Mouse (Mus musculus): Measurements from ENCODE around the gene Specc1l. TPM values are rescaled to one million over a fixed set of nuclear protein-coding genes. Genes with fewer than 3 reads are reported as not detected.

Gene Specc1l
- polyA plus RNA-seq (2014; fragmentation: Nextera tagmentation; extraction: Ambion mirVana) = 23.4 and 24.4 TPM in 2 replicates

DNA sequence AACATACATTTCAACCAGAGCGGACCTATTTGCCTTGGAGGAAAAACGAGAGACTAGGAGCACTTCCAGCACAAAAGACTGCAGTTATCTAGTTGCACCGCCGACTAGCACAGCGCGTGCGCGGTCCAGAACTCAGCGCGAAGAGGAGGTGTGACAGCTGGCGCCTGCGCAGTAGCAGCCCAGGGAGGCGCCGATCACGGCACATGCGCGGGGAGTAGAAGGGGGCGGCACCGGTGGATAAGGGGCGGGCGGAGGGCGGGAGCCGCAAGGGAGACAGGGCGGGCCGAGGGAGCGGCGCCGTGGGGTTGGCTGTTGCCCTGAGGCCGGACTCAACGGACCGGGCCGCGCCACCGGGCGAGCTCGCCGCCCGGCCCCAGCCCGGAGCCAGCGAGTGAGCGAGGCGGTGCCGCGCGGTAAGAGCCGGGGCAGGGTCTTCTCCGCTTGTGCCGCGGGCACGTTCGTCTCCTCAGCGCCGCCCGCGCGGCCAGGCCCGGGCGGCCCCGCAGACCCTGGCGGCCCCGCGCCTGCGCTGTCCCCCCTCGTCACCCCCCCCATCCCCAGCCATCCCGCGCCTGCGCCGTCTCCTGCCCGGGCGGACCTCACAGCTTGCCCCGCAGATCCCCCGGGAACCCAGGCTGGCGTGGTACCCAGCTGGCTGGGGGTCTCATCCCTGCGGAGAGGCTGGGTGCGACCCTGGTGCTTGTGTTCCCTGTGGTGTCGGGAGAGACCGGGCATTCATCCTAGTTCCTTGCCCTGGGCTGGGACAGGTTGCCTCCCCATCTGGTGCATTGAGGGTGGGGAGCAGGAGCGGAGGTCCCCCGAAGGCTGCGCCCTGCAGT is at the start of gene Specc1l:
Gene Specc1l (plus strand): TSS at position 267 of the 839 bp plus-strand sequence.
- Histone ChIP-seq H3K4me2 (ENCODE audit: low read depth, severe bottlenecking) (peak within 1 kb of the TSS; percentile 61), H3K9me3 (ENCODE audit: control insufficient read depth, low read length) (no peaks in the 10 kb centered on the region), H3K9ac (ENCODE audit: low read length) (peak within 1 kb of the TSS; percentile 80), H3K27me3 (ENCODE audit: control insufficient read depth, insufficient read depth, low read length) (no peaks in the 10 kb centered on the region), H3K4me1 (ENCODE audit: control insufficient read depth, insufficient read depth, low read length) (no peaks in the 10 kb centered on the region), H3K27ac (replicated peaks; ENCODE audit: low read depth, low read length) (peak within 1 kb of the TSS; percentile 92), H3K4me3 (ENCODE audit: low read depth, low read length) (peak within 1 kb of the TSS; percentile 86), H3K36me3 (ENCODE audit: control insufficient read depth, insufficient read depth, low read length) (no peaks in the 10 kb centered on the region)
- DNase-seq (ENCODE audit: low spot score) (peak; percentile 96), ATAC-seq (ENCODE audit: insufficient number of reproducible peaks, low FRiP score, low TSS enrichment, low read depth) (peak; percentile 98)
- WGBS = under 1% methylated on average over 62 of the region's 80 CpGs

GRCm38 (mm10) chr10:75165825-75166481 is 45.9 kb upstream of the Specc1l start:
- peaks cover 19% of the 10 kb centered on the region for H3K36me3 ChIP-seq (ENCODE audit: control insufficient read depth, insufficient read depth, low read length)
- 84% methylated on average over 10 of the region's 10 CpGs for WGBS
- no peak for ATAC-seq (ENCODE audit: insufficient number of reproducible peaks, low FRiP score, low TSS enrichment, low read depth)

GRCm38 (mm10) chr10:75166601-75167000 is 45.3 kb upstream of the Specc1l start:
- H3K4me1 ChIP-seq (ENCODE audit: control insufficient read depth, insufficient read depth, low read length) = no peaks in the 10 kb centered on the region
- no peak for ATAC-seq (ENCODE audit: insufficient number of reproducible peaks, low FRiP score, low TSS enrichment, low read depth)
- no peak for DNase-seq (ENCODE audit: low spot score)
- H3K4me3 ChIP-seq (ENCODE audit: low read depth, low read length) = no peak overlapping the region
- WGBS = 97% methylated on average over 4 of the region's 4 CpGs
- H3K9me3 ChIP-seq (ENCODE audit: control insufficient read depth, low read length) = no peaks in the 10 kb centered on the region
- no peak overlapping the region for H3K27ac ChIP-seq (replicated peaks; ENCODE audit: low read depth, low read length)
- H3K36me3 ChIP-seq (ENCODE audit: control insufficient read depth, insufficient read depth, low read length) = peaks cover 19% of the 10 kb centered on the region
- no peak overlapping the region for H3K9ac ChIP-seq (ENCODE audit: low read length)
- H3K27me3 ChIP-seq (ENCODE audit: control insufficient read depth, insufficient read depth, low read length) = no peaks in the 10 kb centered on the region
- no peak overlapping the region for H3K4me2 ChIP-seq (ENCODE audit: low read depth, severe bottlenecking)

More at GRCm38 (mm10) chr10:75165825-75166481, 45.9 kb upstream of the Specc1l start:
- Histone ChIP-seq H3K27ac (replicated peaks; ENCODE audit: low read depth, low read length) (no peak overlapping the region), H3K4me1 (ENCODE audit: control insufficient read depth, insufficient read depth, low read length) (no peaks in the 10 kb centered on the region), H3K27me3 (ENCODE audit: control insufficient read depth, insufficient read depth, low read length) (no peaks in the 10 kb centered on the region), H3K4me3 (ENCODE audit: low read depth, low read length) (no peak overlapping the region), H3K9me3 (ENCODE audit: control insufficient read depth, low read length) (no peaks in the 10 kb centered on the region), H3K9ac (ENCODE audit: low read length) (no peak overlapping the region), H3K4me2 (ENCODE audit: low read depth, severe bottlenecking) (no peak overlapping the region)
- no peak for DNase-seq (ENCODE audit: low spot score)

GRCm38 (mm10) chr10:75170207-75170850 is 41.5 kb upstream of the Specc1l start:
- Histone ChIP-seq H3K36me3 (ENCODE audit: control insufficient read depth, insufficient read depth, low read length) (peaks cover 8% of the 10 kb centered on the region), H3K4me3 (ENCODE audit: low read depth, low read length) (no peak overlapping the region), H3K4me1 (ENCODE audit: control insufficient read depth, insufficient read depth, low read length) (no peaks in the 10 kb centered on the region), H3K27ac (replicated peaks; ENCODE audit: low read depth, low read length) (no peak overlapping the region), H3K9me3 (ENCODE audit: control insufficient read depth, low read length) (no peaks in the 10 kb centered on the region), H3K9ac (ENCODE audit: low read length) (no peak overlapping the region), H3K27me3 (ENCODE audit: control insufficient read depth, insufficient read depth, low read length) (no peaks in the 10 kb centered on the region), H3K4me2 (ENCODE audit: low read depth, severe bottlenecking) (no peak overlapping the region)
- ATAC-seq (ENCODE audit: insufficient number of reproducible peaks, low FRiP score, low TSS enrichment, low read depth) (no peak), DNase-seq (ENCODE audit: low spot score) (no peak)
- 79% methylated on average over 12 of the region's 12 CpGs for WGBS

GRCm38 (mm10) chr10:75173056-75173455 is 38.8 kb upstream of the Specc1l start:
- 83% methylated on average over 8 of the region's 8 CpGs for WGBS
- Histone ChIP-seq H3K27ac (replicated peaks; ENCODE audit: low read depth, low read length) (no peak overlapping the region), H3K9me3 (ENCODE audit: control insufficient read depth, low read length) (no peaks in the 10 kb centered on the region), H3K36me3 (ENCODE audit: control insufficient read depth, insufficient read depth, low read length) (peaks cover 15% of the 10 kb centered on the region), H3K4me2 (ENCODE audit: low read depth, severe bottlenecking) (no peak overlapping the region), H3K4me1 (ENCODE audit: control insufficient read depth, insufficient read depth, low read length) (no peaks in the 10 kb centered on the region), H3K9ac (ENCODE audit: low read length) (no peak overlapping the region), H3K4me3 (ENCODE audit: low read depth, low read length) (no peak overlapping the region), H3K27me3 (ENCODE audit: control insufficient read depth, insufficient read depth, low read length) (no peaks in the 10 kb centered on the region)
- no peak for ATAC-seq (ENCODE audit: insufficient number of reproducible peaks, low FRiP score, low TSS enrichment, low read depth)
- DNase-seq (ENCODE audit: low spot score) = no peak

GRCm38 (mm10) chr10:75173712-75174111 is 38.2 kb upstream of the Specc1l start:
- 89% methylated on average over 12 of the region's 12 CpGs for WGBS
- ATAC-seq (ENCODE audit: insufficient number of reproducible peaks, low FRiP score, low TSS enrichment, low read depth) (no peak), DNase-seq (ENCODE audit: low spot score) (no peak)
- Histone ChIP-seq H3K27ac (replicated peaks; ENCODE audit: low read depth, low read length) (no peak overlapping the region), H3K4me3 (ENCODE audit: low read depth, low read length) (no peak overlapping the region), H3K4me1 (ENCODE audit: control insufficient read depth, insufficient read depth, low read length) (no peaks in the 10 kb centered on the region), H3K9me3 (ENCODE audit: control insufficient read depth, low read length) (no peaks in the 10 kb centered on the region), H3K27me3 (ENCODE audit: control insufficient read depth, insufficient read depth, low read length) (no peaks in the 10 kb centered on the region), H3K4me2 (ENCODE audit: low read depth, severe bottlenecking) (no peak overlapping the region), H3K36me3 (ENCODE audit: control insufficient read depth, insufficient read depth, low read length) (peaks cover 15% of the 10 kb centered on the region), H3K9ac (ENCODE audit: low read length) (no peak overlapping the region)

DNA sequence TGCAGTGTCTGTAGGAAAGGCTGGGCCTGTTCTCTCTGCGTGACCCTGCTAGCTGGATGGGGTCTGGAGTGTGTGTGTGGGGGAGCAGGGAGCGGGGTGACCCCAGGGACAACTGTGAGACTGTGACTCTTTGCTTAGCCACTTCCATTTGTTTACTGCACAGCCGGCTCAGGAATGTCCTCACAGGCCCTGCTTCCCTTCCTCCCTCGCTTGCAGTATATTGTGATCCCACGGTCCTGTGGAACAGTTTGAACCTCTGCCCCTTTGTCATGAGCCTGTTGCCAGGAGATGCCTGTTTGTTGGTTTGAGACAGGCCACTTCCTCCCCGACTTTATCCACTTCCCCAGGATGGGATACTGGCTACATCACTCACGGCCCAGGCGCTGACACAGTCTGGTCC is 35.4 kb upstream of the Specc1l start:
- Histone ChIP-seq H3K9ac (ENCODE audit: low read length) (no peak overlapping the region), H3K4me2 (ENCODE audit: low read depth, severe bottlenecking) (no peak overlapping the region), H3K9me3 (ENCODE audit: control insufficient read depth, low read length) (no peaks in the 10 kb centered on the region), H3K27me3 (ENCODE audit: control insufficient read depth, insufficient read depth, low read length) (no peaks in the 10 kb centered on the region), H3K27ac (replicated peaks; ENCODE audit: low read depth, low read length) (no peak overlapping the region), H3K4me3 (ENCODE audit: low read depth, low read length) (no peak overlapping the region), H3K4me1 (ENCODE audit: control insufficient read depth, insufficient read depth, low read length) (no peaks in the 10 kb centered on the region), H3K36me3 (ENCODE audit: control insufficient read depth, insufficient read depth, low read length) (peaks cover 14% of the 10 kb centered on the region; the same call in 1 of the 2 replicates)
- 85% methylated on average over 8 of the region's 8 CpGs for WGBS
- ATAC-seq (ENCODE audit: insufficient number of reproducible peaks, low FRiP score, low TSS enrichment, low read depth) (no peak), DNase-seq (ENCODE audit: low spot score) (no peak)

- H3K4me2 ChIP-seq (ENCODE audit: low read depth, severe bottlenecking) = no peak overlapping the region
- peaks cover 13% of the 10 kb centered on the region; the same call in 1 of the 2 replicates for H3K36me3 ChIP-seq (ENCODE audit: control insufficient read depth, insufficient read depth, low read length)
- no peak overlapping the region for H3K9ac ChIP-seq (ENCODE audit: low read length)
- no peaks in the 10 kb centered on the region for H3K9me3 ChIP-seq (ENCODE audit: control insufficient read depth, low read length)
- no peak overlapping the region for H3K4me3 ChIP-seq (ENCODE audit: low read depth, low read length)
- ATAC-seq (ENCODE audit: insufficient number of reproducible peaks, low FRiP score, low TSS enrichment, low read depth) = no peak
- DNase-seq (ENCODE audit: low spot score) = no peak
- H3K27ac ChIP-seq (replicated peaks; ENCODE audit: low read depth, low read length) = no peak overlapping the region
- WGBS = 88% methylated on average over 5 of the region's 5 CpGs
- no peaks in the 10 kb centered on the region for H3K4me1 ChIP-seq (ENCODE audit: control insufficient read depth, insufficient read depth, low read length)
- no peaks in the 10 kb centered on the region for H3K27me3 ChIP-seq (ENCODE audit: control insufficient read depth, insufficient read depth, low read length)
Observed at GRCm38 (mm10) chr10:75178911-75179310, 33.0 kb upstream of the Specc1l start.
